Mouse (Mus musculus) CH12.LX (cell line): ENCODE results near the gene Ptp4a2. TPM values are rescaled to one million over a fixed set of nuclear protein-coding genes. Genes with fewer than 3 reads are reported as not detected.
A peak's percentile ranks its signal among the peaks of the same experiment; 100 is the strongest.

ENCODE experiments used
- DNase-seq: peaks from one replicate; pipeline ENCODE4 v3.0.0-alpha.2; 2013; ENCODE audit errors: extremely low read depth
- H3K27ac ChIP-seq: 2 replicates; pipeline ENCODE4 v1.5.1; 2012; ENCODE audit warnings: low read depth, mild to moderate bottlenecking, control low read depth, moderate library complexity; ENCODE audit not compliant: insufficient read depth
- H3K27me3 ChIP-seq: replicated peaks from 2 replicates; pipeline ENCODE3; 2012; ENCODE audit warnings: inconsistent platforms
- H3K36me3 ChIP-seq, 2 experiments: replicated peaks in 1 of 2; 2 replicates each; pipeline versions ENCODE3 to v1.6.1; 2012; ENCODE audit warnings: inconsistent platforms in 1 of 2, low read length in 1 of 2, mild to moderate bottlenecking in 1 of 2, mixed read lengths in 1 of 2, moderate library complexity in 1 of 2; ENCODE audit not compliant: control insufficient read depth in 1 of 2, insufficient read depth in 1 of 2
- H3K4me1 ChIP-seq, 2 experiments: 2 replicates each; pipeline ENCODE4 v1.6.1; 2012; ENCODE audit warnings: inconsistent platforms in 1 of 2, moderate library complexity in 1 of 2; ENCODE audit not compliant: insufficient read depth in 2 of 2, control insufficient read depth in 1 of 2
- H3K4me2 ChIP-seq: 2 replicates; pipeline ENCODE4 v1.6.1; 2012; ENCODE audit warnings: low read depth, mild to moderate bottlenecking, control low read depth; ENCODE audit not compliant: poor library complexity, insufficient read depth, severe bottlenecking
- H3K4me3 ChIP-seq, 3 experiments: fragments of 150-350 bp in 1 of 3; sonication (generic) in 1 of 3; replicated peaks in 1 of 3; 2 replicates each; pipeline versions ENCODE3 to v1.5.1; 2011 to 2012; ENCODE audit warnings: low read depth in 2 of 3, low read length in 2 of 3, mild to moderate bottlenecking in 2 of 3, moderate library complexity in 2 of 3, control low read depth in 1 of 3, improper control_type of control experiment in 1 of 3, inconsistent platforms in 1 of 3, mixed read lengths in 1 of 3; ENCODE audit not compliant: poor library complexity in 1 of 3
- H3K79me2 ChIP-seq: replicated peaks from 2 replicates; pipeline ENCODE4 v1.6.1; 2012; ENCODE audit warnings: mild to moderate bottlenecking, moderate library complexity; ENCODE audit not compliant: control insufficient read depth, poor library complexity, insufficient read depth, severe bottlenecking; ENCODE audit errors: extremely low read depth
- H3K9ac ChIP-seq: 2 replicates; pipeline ENCODE4 v1.6.1; 2012; ENCODE audit warnings: low read depth, mild to moderate bottlenecking, control low read depth, moderate library complexity; ENCODE audit not compliant: insufficient read depth
- H3K9me3 ChIP-seq: replicated peaks from 2 replicates; pipeline ENCODE3; 2012; ENCODE audit warnings: low read length, inconsistent platforms, mixed read lengths
- CHD2 ChIP-seq: IDR thresholded peaks from 2 replicates; pipeline ENCODE4 v1.6.1; 2011; ENCODE audit warnings: low read length, improper control_type of control experiment
- CTCF ChIP-seq, 2 experiments: IDR thresholded peaks in 1 of 2; conservative IDR thresholded peaks in 1 of 2; 2 replicates each; pipeline ENCODE4 v1.5.1; 2011 to 2012; ENCODE audit warnings: low read depth in 2 of 2, low read length in 2 of 2, improper control_type of control experiment in 1 of 2, inconsistent platforms in 1 of 2, mild to moderate bottlenecking in 1 of 2, moderate library complexity in 1 of 2
- ELF1 ChIP-seq: IDR thresholded peaks from 2 replicates; pipeline ENCODE4 v1.6.1; 2014; ENCODE audit warnings: low read depth, mild to moderate bottlenecking, inconsistent platforms, low read length, improper control_type of control experiment
- ETS1 ChIP-seq: conservative IDR thresholded peaks from 2 replicates; pipeline ENCODE4 v1.6.1; 2012; ENCODE audit warnings: low read depth, mild to moderate bottlenecking, inconsistent platforms, low read length, improper control_type of control experiment, moderate library complexity
- GABPA ChIP-seq: IDR thresholded peaks from 2 replicates; pipeline ENCODE4 v1.6.1; 2012; ENCODE audit warnings: low read depth, low read length, improper control_type of control experiment, inconsistent platforms; ENCODE audit not compliant: insufficient replicate concordance
- HCFC1 ChIP-seq: IDR thresholded peaks from 2 replicates; pipeline ENCODE4 v1.6.1; 2012; ENCODE audit warnings: low read depth, mild to moderate bottlenecking, inconsistent platforms, low read length, improper control_type of control experiment
- KAT2A ChIP-seq: IDR thresholded peaks from 2 replicates; pipeline ENCODE4 v1.6.1; 2012; ENCODE audit warnings: low read length, improper control_type of control experiment, inconsistent platforms; ENCODE audit not compliant: insufficient replicate concordance
- MAFK ChIP-seq: IDR thresholded peaks from 2 replicates; pipeline ENCODE4 v1.6.1; 2011; ENCODE audit warnings: low read length, improper control_type of control experiment; ENCODE audit not compliant: insufficient replicate concordance
- MAX ChIP-seq: IDR thresholded peaks from 2 replicates; pipeline ENCODE4 v1.6.1; 2011; ENCODE audit warnings: low read length, improper control_type of control experiment
- MEF2A ChIP-seq: IDR thresholded peaks from 2 replicates; pipeline ENCODE4 v1.6.1; 2014; ENCODE audit warnings: low read depth, mild to moderate bottlenecking, inconsistent platforms, low read length, improper control_type of control experiment, borderline replicate concordance
- NELFE ChIP-seq: IDR thresholded peaks from 2 replicates; pipeline ENCODE4 v1.6.1; 2011; ENCODE audit warnings: low read depth, low read length, improper control_type of control experiment
- PAX5 ChIP-seq: IDR thresholded peaks from 2 replicates; pipeline ENCODE4 v1.6.1; 2012; ENCODE audit warnings: low read length, inconsistent platforms, mixed read lengths
- RAD21 ChIP-seq: IDR thresholded peaks from 2 replicates; pipeline ENCODE4 v1.6.1; 2011; ENCODE audit warnings: low read depth, mild to moderate bottlenecking, low read length, improper control_type of control experiment, moderate library complexity
- SMC3 ChIP-seq: IDR thresholded peaks from 2 replicates; pipeline ENCODE4 v1.6.1; 2011; ENCODE audit warnings: low read depth, low read length, improper control_type of control experiment
- TBP ChIP-seq: conservative IDR thresholded peaks from 2 replicates; pipeline ENCODE4 v1.6.1; 2011; ENCODE audit warnings: low read depth, low read length, improper control_type of control experiment
- TCF12 ChIP-seq: IDR thresholded peaks from 2 replicates; pipeline ENCODE4 v1.6.1; 2014; ENCODE audit warnings: low read depth, mild to moderate bottlenecking, inconsistent platforms, low read length, improper control_type of control experiment
- USF2 ChIP-seq: conservative IDR thresholded peaks from 2 replicates; pipeline ENCODE4 v1.6.1; 2011; ENCODE audit warnings: low read depth, low read length, improper control_type of control experiment
- ZKSCAN1 ChIP-seq: IDR thresholded peaks from 2 replicates; pipeline ENCODE4 v1.6.1; 2012; ENCODE audit warnings: low read depth, inconsistent platforms, low read length, improper control_type of control experiment, borderline replicate concordance
- ZMIZ1 ChIP-seq: IDR thresholded peaks from 2 replicates; pipeline ENCODE4 v1.6.1; 2012; ENCODE audit warnings: low read depth, mild to moderate bottlenecking, inconsistent platforms, low read length, improper control_type of control experiment
- dilution Hi-C: fragments of 300-500 bp; cut with MboI; formaldehyde crosslinking; loops from 2 replicates; pipeline ENCODE4 v1.14.3; 2020; ENCODE audit warnings: low sequenced_read_pairs; ENCODE audit not compliant: extremely low pct_unique_long_range_greater_than_20kb, extremely low pct_ligation_motif_present
- in situ Hi-C: fragments of 300-500 bp; cut with MboI; formaldehyde crosslinking; loops from 3 replicates; pipeline ENCODE4 v1.14.3; 2019; ENCODE audit warnings: low sequenced_read_pairs, low pct_ligation_motif_present, low pct_unique_long_range_greater_than_20kb, mixed read lengths
- polyA plus RNA-seq: library from polyadenylated mRNA; unstranded; fragments of >175 nt; gene quantifications from 2 replicates; pipeline ENCODE4 v1.2.1, GENCODE M21; 2012; ENCODE audit warnings: low read depth; ENCODE audit not compliant: insufficient read length
- total RNA-seq, 2 experiments: library from RNA; depleted of rRNA; stranded (reverse); fragments of 300-350 nt in 1 of 2; fragments of >200 nt in 1 of 2; gene quantifications; 2 replicates each; pipeline ENCODE4 v1.2.3; 2012 to 2014

The Ptp4a2 gene
- total and polyA plus RNA-seq, 3 experiments: 113 to 415 (median 327) TPM

GRCm38 (mm10) chr4:129854615-129855014 lies 43.6 kb downstream of the Ptp4a2 start:
- Histone ChIP-seq H3K79me2 (no peaks in the 10 kb centered on the region), H3K4me2 (no peak overlapping the region), H3K9me3 (no peaks in the 10 kb centered on the region), H3K27me3 (no peaks in the 10 kb centered on the region), H3K4me3 (no peak overlapping the region), H3K36me3 (peaks cover 9 to 27% of the 10 kb centered on the region in 2 experiments), H3K9ac (no peak overlapping the region), H3K27ac (no peak overlapping the region), H3K4me1 (no peaks in the 10 kb centered on the region)
- dilution Hi-C loops (no loop called here), in situ Hi-C loops (loop anchor here (5.0 kb wide), 1 partner anchor 73 kb away; the partner anchor contains the start of gene Spocd1)
- TF ChIP-seq MAX (no peak), SMC3 (no peak), ELF1 (no peak), USF2 (no peak), NELFE (no peak), GABPA (no peak), ZMIZ1 (0 out of 2 replicates have a peak, but pooled peaks have one; percentile 49)
- no peak for DNase-seq

- peaks cover 9 to 23% of the 10 kb centered on the region in 2 experiments for H3K36me3 ChIP-seq
- no peak for TF ChIP-seq HCFC1
- no peak for TF ChIP-seq TBP
- TF ChIP-seq TCF12: no peak
- no peak for TF ChIP-seq GABPA
- TF ChIP-seq CHD2: no peak
- TF ChIP-seq MAX: no peak
- TF ChIP-seq MEF2A: no peak
- TF ChIP-seq NELFE: no peak
- no peak for TF ChIP-seq ETS1
- no peak for TF ChIP-seq ZKSCAN1
- no peak for TF ChIP-seq ZMIZ1
- TF ChIP-seq ELF1: no peak
- no peak for TF ChIP-seq CTCF (conservative IDR thresholded peaks at IDR 0.05 in 1 of 2, IDR thresholded peaks at IDR 0.05 in 1 of 2; ENCODE audit: low read depth in 2 of 2, low read length in 2 of 2)
- TF ChIP-seq MAFK: no peak
- no peak for TF ChIP-seq RAD21
- no peak for TF ChIP-seq SMC3
- no peak for TF ChIP-seq PAX5
- no peak for TF ChIP-seq KAT2A
- in situ Hi-C loops: no loop called here
- no peak for DNase-seq
- no peak overlapping the region for H3K4me2 ChIP-seq
- no peak overlapping the region for H3K9ac ChIP-seq
- no peak overlapping the region for H3K4me3 ChIP-seq
- dilution Hi-C loops: no loop called here
- no peaks in the 10 kb centered on the region for H3K79me2 ChIP-seq
- no peaks in the 10 kb centered on the region for H3K9me3 ChIP-seq
- no peak overlapping the region for H3K27ac ChIP-seq
- H3K27me3 ChIP-seq: no peaks in the 10 kb centered on the region
- peaks cover under 1 to 5% of the 10 kb centered on the region in 2 experiments; a peak in 3 of 4 replicates for H3K4me1 ChIP-seq
Observed at GRCm38 (mm10) chr4:129855051-129855970, 44.3 kb downstream of the Ptp4a2 start.
